Mouse (Mus musculus) thymus, postnatal 10 days (tissue): ENCODE measurements around the gene Add1.

Source experiments
- DNase-seq, 2 experiments: peaks; one replicate each; pipeline ENCODE4 v3.0.0; 2021; ENCODE audit warnings: low spot score in 2 of 2

Add1 gene

GRCm38 (mm10) chr5:34670280-34670679, 96.8 kb downstream of the Add1 start:
- no peak for DNase-seq
